Mouse (Mus musculus) forebrain, embryonic 11.5 days (tissue): ENCODE results near the gene Usp10. TPM values are rescaled to one million over a fixed set of nuclear protein-coding genes. Genes with fewer than 3 reads are reported as not detected.

Source experiments
- ATAC-seq: fragments of 200-750 bp; cut with Nextera tagmentation; replicated peaks from 2 replicates; pipeline ENCODE4 v1.8.0; 2017; ENCODE audit warnings: moderate TSS enrichment; ENCODE audit not compliant: low FRiP score
- DNase-seq: peaks from one replicate; pipeline ENCODE4 v3.0.0-alpha.2; 2017; ENCODE audit warnings: low spot score
- H3K27ac ChIP-seq: fragments of 300-500 bp; sonication (generic); 2 replicates; pipeline ENCODE4 v1.5.1; 2014; ENCODE audit warnings: low read depth, low read length
- H3K27me3 ChIP-seq: fragments of 300-500 bp; sonication (generic); 2 replicates; pipeline ENCODE4 v1.6.1; 2014; ENCODE audit warnings: mild to moderate bottlenecking, low read length, mixed read lengths; ENCODE audit not compliant: control insufficient read depth, insufficient read depth
- H3K36me3 ChIP-seq: fragments of 300-500 bp; sonication (generic); 2 replicates; pipeline ENCODE4 v1.6.1; 2014; ENCODE audit warnings: mild to moderate bottlenecking, low read length, moderate library complexity, mixed read lengths; ENCODE audit not compliant: control insufficient read depth, insufficient read depth
- H3K4me1 ChIP-seq: fragments of 300-500 bp; sonication (generic); replicated peaks from 2 replicates; pipeline ENCODE4 v1.6.1; 2014; ENCODE audit warnings: low read length, mixed read lengths; ENCODE audit not compliant: control insufficient read depth, insufficient read depth
- H3K4me2 ChIP-seq: fragments of 300-500 bp; sonication (generic); 2 replicates; pipeline ENCODE4 v1.6.1; 2014; ENCODE audit warnings: low read depth, mild to moderate bottlenecking, low read length, moderate library complexity, mixed read lengths; ENCODE audit not compliant: severe bottlenecking
- H3K4me3 ChIP-seq: fragments of 300-500 bp; sonication (generic); 2 replicates; pipeline ENCODE4 v1.5.1; 2014; ENCODE audit warnings: low read depth, low read length
- H3K9ac ChIP-seq: fragments of 300-500 bp; sonication (generic); 2 replicates; pipeline ENCODE4 v1.6.1; 2014; ENCODE audit warnings: low read length
- H3K9me3 ChIP-seq: fragments of 300-500 bp; sonication (generic); 2 replicates; pipeline ENCODE4 v1.6.1; 2016; ENCODE audit warnings: low read length, mixed read lengths; ENCODE audit not compliant: control insufficient read depth
- WGBS: fragments of 180-500 bp; shearing (Covaris S2); extraction: QIAGEN DNeasy Blood & Tissue Kit; methylation state at CpG from one replicate; pipeline ENCODE4 v1.1.7; 2014; 5-methylcytosine and 5-hydroxymethylcytosine counted together
- polyA plus RNA-seq: library from polyadenylated mRNA; unstranded; fragments of >200 nt; fragmentation: Nextera tagmentation; extraction: Ambion mirVana; gene quantifications from 2 replicates; pipeline ENCODE4 v1.2.1, GENCODE M21; 2014

Gene Usp10
- polyA plus RNA-seq, 1 experiment from 2014 or later, result 209 TPM

- 80% methylated on average over 1 of the region's 1 CpGs for WGBS
- Histone ChIP-seq H3K27ac (no peak overlapping the region), H3K4me1 (peaks cover 4% of the 10 kb centered on the region), H3K9me3 (no peaks in the 10 kb centered on the region), H3K4me2 (no peak overlapping the region), H3K4me3 (no peak overlapping the region), H3K36me3 (no peaks in the 10 kb centered on the region; the same call in 1 of the 2 replicates), H3K9ac (no peak overlapping the region), H3K27me3 (no peaks in the 10 kb centered on the region)
- no peak for ATAC-seq
- no peak for DNase-seq
Observed at GRCm38 (mm10) chr8:119918155-119918567, 8.0 kb downstream of the Usp10 start.

- no peak overlapping the region for H3K4me3 ChIP-seq
- no peaks in the 10 kb centered on the region for H3K4me1 ChIP-seq
- no peaks in the 10 kb centered on the region for H3K27me3 ChIP-seq
- no peaks in the 10 kb centered on the region for H3K9me3 ChIP-seq
- WGBS, result 89% methylated on average over 5 of the region's 5 CpGs
- H3K36me3 ChIP-seq, result no peaks in the 10 kb centered on the region; the same call in 1 of the 2 replicates
- DNase-seq (no peak), ATAC-seq (no peak)
- H3K4me2 ChIP-seq, result no peak overlapping the region
- no peak overlapping the region for H3K27ac ChIP-seq
- H3K9ac ChIP-seq, result no peak overlapping the region
Observed at GRCm38 (mm10) chr8:119923259-119923658, 13.1 kb downstream of the Usp10 start.

DNA sequence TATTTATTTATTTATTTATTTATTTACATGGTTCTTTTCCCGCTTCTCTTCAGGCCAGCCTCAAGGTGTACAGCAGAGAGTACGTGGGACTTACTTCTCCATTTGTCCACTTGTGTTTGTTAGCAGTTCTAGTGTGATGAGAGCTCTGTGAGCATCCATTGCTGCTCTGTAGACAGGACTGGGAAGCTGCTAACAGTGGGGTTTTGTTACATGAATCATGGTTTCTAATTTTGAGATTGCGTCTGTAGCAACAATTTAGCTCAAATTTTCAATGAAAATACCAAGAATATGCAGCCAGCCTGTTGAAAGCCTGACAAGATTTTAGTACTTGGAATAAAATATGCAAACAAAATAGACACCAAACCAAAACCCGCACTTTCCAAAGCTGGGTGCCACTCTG lies 15.3 kb downstream of the Usp10 start:
- H3K27ac ChIP-seq, result no peak overlapping the region
- no peak overlapping the region for H3K4me3 ChIP-seq
- ATAC-seq, result no peak
- no peak for DNase-seq
- H3K27me3 ChIP-seq, result no peaks in the 10 kb centered on the region
- no peaks in the 10 kb centered on the region for H3K36me3 ChIP-seq
- no peaks in the 10 kb centered on the region for H3K9me3 ChIP-seq
- H3K9ac ChIP-seq, result no peak overlapping the region
- no peak overlapping the region for H3K4me2 ChIP-seq
- H3K4me1 ChIP-seq, result no peaks in the 10 kb centered on the region
- WGBS, result 95% methylated on average over 4 of the region's 4 CpGs

DNA sequence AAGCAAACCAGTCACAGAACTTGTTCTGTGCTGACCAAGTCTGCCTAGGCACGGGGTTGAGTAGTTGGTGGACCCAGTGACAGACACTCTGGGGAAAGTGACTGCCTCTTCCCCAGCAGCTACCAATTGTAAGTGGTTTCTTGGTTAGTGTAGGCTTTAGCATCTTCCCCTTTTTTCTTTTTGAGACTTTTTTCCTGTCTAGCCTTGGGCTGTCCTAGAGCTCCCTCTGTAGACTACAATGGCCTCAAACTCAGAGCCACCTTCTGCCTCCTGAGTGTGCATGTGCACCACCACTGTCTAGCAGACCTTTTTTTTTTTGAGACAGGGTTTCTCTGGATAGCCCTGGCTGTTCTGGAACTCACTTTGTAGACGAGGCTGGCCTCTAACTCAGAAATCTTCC lies 16.3 kb downstream of the Usp10 start:
- ATAC-seq (no peak), DNase-seq (no peak)
- no peak overlapping the region for H3K27ac ChIP-seq
- H3K4me2 ChIP-seq, result no peak overlapping the region
- no peak overlapping the region for H3K4me3 ChIP-seq
- H3K9ac ChIP-seq, result no peak overlapping the region
- H3K36me3 ChIP-seq, result no peaks in the 10 kb centered on the region
- WGBS, result 85% methylated on average over 2 of the region's 2 CpGs
- H3K9me3 ChIP-seq, result no peaks in the 10 kb centered on the region
- no peaks in the 10 kb centered on the region for H3K4me1 ChIP-seq
- no peaks in the 10 kb centered on the region for H3K27me3 ChIP-seq

- Histone ChIP-seq H3K4me3 (no peak overlapping the region), H3K9me3 (no peaks in the 10 kb centered on the region), H3K4me1 (no peaks in the 10 kb centered on the region), H3K36me3 (peaks cover 5% of the 10 kb centered on the region; the same call in 1 of the 2 replicates), H3K27ac (no peak overlapping the region), H3K4me2 (no peak overlapping the region), H3K27me3 (no peaks in the 10 kb centered on the region), H3K9ac (no peak overlapping the region)
- no peak for DNase-seq
- no peak; the same call in 1 of the 2 replicates for ATAC-seq
- WGBS, result 45% methylated on average over 6 of the region's 6 CpGs
Observed at GRCm38 (mm10) chr8:119927422-119928092, 17.4 kb downstream of the Usp10 start.

DNA sequence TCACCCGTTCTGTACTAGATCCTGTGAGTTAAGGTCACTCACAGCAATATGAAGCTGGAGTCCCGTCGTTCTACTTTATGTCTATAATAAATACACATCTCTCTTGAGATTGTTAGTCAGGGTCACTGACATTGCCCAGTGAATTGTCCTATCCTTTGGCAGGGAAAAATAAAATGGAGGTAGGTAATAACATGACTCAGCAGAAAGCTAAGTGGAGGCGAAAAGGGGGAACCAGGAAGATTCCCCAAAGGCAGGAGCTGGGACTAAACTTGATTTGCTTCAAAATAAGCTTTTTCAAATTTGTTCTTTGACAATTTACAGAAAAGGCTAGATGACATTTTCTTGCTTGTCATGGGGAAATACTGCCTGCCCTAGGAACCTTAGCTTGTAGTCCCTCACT lies 21.2 kb downstream of the Usp10 start:
- Histone ChIP-seq H3K27me3 (no peaks in the 10 kb centered on the region), H3K4me3 (no peak overlapping the region), H3K9ac (no peak overlapping the region), H3K27ac (no peak overlapping the region), H3K4me1 (no peaks in the 10 kb centered on the region), H3K9me3 (no peaks in the 10 kb centered on the region), H3K36me3 (peaks cover 5% of the 10 kb centered on the region; the same call in 1 of the 2 replicates), H3K4me2 (no peak overlapping the region)
- ATAC-seq (no peak), DNase-seq (no peak)
- 89% methylated on average over 4 of the region's 4 CpGs for WGBS

GRCm38 (mm10) chr8:119933681-119934080 lies 23.5 kb downstream of the Usp10 start:
- 98% methylated on average over 4 of the region's 4 CpGs for WGBS
- no peak for ATAC-seq
- Histone ChIP-seq H3K36me3 (peaks cover 5% of the 10 kb centered on the region; the same call in 1 of the 2 replicates), H3K4me3 (no peak overlapping the region), H3K9ac (no peak overlapping the region), H3K9me3 (no peaks in the 10 kb centered on the region), H3K27me3 (no peaks in the 10 kb centered on the region), H3K4me1 (no peaks in the 10 kb centered on the region), H3K27ac (no peak overlapping the region), H3K4me2 (no peak overlapping the region)
- DNase-seq, result no peak

DNA sequence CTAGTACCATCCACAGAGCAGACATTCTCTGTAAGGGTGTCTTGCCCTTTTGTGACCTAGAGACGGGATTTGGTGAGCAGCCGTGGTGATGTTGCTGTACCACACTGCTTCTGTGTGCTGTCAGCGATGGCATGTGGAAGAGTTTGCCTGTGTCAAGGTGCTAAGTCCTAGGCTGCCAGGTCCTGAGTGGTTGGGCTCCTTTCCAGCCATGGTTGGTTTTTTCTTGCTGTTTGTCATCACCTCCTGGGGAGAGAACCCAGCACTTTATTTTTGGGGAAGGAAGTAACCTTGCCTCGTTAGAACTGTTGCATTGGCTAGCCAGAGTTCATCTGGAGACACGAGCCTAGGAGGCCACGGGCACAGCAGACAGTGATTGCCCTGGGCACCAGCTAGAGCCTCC lies 25.4 kb downstream of the Usp10 start:
- no peaks in the 10 kb centered on the region for H3K27me3 ChIP-seq
- DNase-seq, result no peak
- H3K4me1 ChIP-seq, result no peaks in the 10 kb centered on the region
- 85% methylated on average over 6 of the region's 6 CpGs for WGBS
- H3K4me3 ChIP-seq, result no peak overlapping the region
- no peaks in the 10 kb centered on the region for H3K9me3 ChIP-seq
- peaks cover 5% of the 10 kb centered on the region; the same call in 1 of the 2 replicates for H3K36me3 ChIP-seq
- no peak overlapping the region for H3K27ac ChIP-seq
- no peak overlapping the region for H3K9ac ChIP-seq
- no peak overlapping the region for H3K4me2 ChIP-seq
- no peak for ATAC-seq

GRCm38 (mm10) chr8:119938481-119938880 lies 28.3 kb downstream of the Usp10 start:
- Histone ChIP-seq H3K36me3 (peaks cover 13% of the 10 kb centered on the region; the same call in 1 of the 2 replicates), H3K4me1 (no peaks in the 10 kb centered on the region), H3K4me3 (no peak overlapping the region), H3K27ac (no peak overlapping the region), H3K4me2 (no peak overlapping the region), H3K27me3 (no peaks in the 10 kb centered on the region), H3K9me3 (no peaks in the 10 kb centered on the region), H3K9ac (no peak overlapping the region)
- WGBS, result 90% methylated on average over 7 of the region's 7 CpGs
- ATAC-seq (no peak), DNase-seq (no peak)
